Mouse (Mus musculus) heart, postnatal 0 days (tissue): ENCODE measurements around the gene Rasgef1b.

Source experiments
- CTCF ChIP-seq: IDR thresholded peaks from 2 replicates; pipeline ENCODE4 v1.5.1; 2016; ENCODE audit warnings: antibody characterized with exemption, control low read depth, low read depth
- EP300 ChIP-seq: IDR thresholded peaks from 2 replicates; pipeline ENCODE4 v1.6.1; 2016; ENCODE audit warnings: antibody characterized with exemption, low read depth

GRCm38 (mm10) chr5:99752670-99753231, 23.9 kb upstream of the Rasgef1b start:
- TF ChIP-seq EP300 (no peak), CTCF (no peak)
